Mouse (Mus musculus) embryonic facial prominence, embryonic 12.5 days (tissue): ENCODE data around the gene Tcl1. TPM values are rescaled to one million over a fixed set of nuclear protein-coding genes. Genes with fewer than 3 reads are reported as not detected.
"Not testable (repeated sequence)": the region's sequence is repeated elsewhere in the genome, so short reads cannot be mapped to it uniquely, and the experiment has no call there.

Experiments used
- ATAC-seq: fragments of 200-750 bp; cut with Nextera tagmentation; 2 replicates; pipeline ENCODE4 v1.8.0; 2017; ENCODE audit not compliant: insufficient number of reproducible peaks, insufficient read depth, low FRiP score, low TSS enrichment
- H3K27ac ChIP-seq: fragments of 300-500 bp; sonication (generic); 2 replicates; pipeline ENCODE4 v1.5.1; 2016; ENCODE audit warnings: mild to moderate bottlenecking
- H3K27me3 ChIP-seq: fragments of 300-500 bp; sonication (generic); 2 replicates; pipeline ENCODE4 v1.6.1; 2016; ENCODE audit warnings: mild to moderate bottlenecking, moderate library complexity
- H3K36me3 ChIP-seq: fragments of 300-500 bp; sonication (generic); 2 replicates; pipeline ENCODE4 v1.6.1; 2016; ENCODE audit warnings: mild to moderate bottlenecking
- H3K4me1 ChIP-seq: fragments of 300-500 bp; sonication (generic); 2 replicates; pipeline ENCODE4 v1.6.1; 2016
- H3K4me2 ChIP-seq: fragments of 300-500 bp; sonication (generic); replicated peaks from 2 replicates; pipeline ENCODE4 v1.6.1; 2016; ENCODE audit warnings: mild to moderate bottlenecking, moderate library complexity
- H3K4me3 ChIP-seq: fragments of 300-500 bp; sonication (generic); 2 replicates; pipeline ENCODE4 v1.5.1; 2016; ENCODE audit warnings: mild to moderate bottlenecking
- H3K9ac ChIP-seq: fragments of 300-500 bp; sonication (generic); 2 replicates; pipeline ENCODE4 v1.6.1; 2016; ENCODE audit warnings: mild to moderate bottlenecking, moderate library complexity
- H3K9me3 ChIP-seq: fragments of 300-500 bp; sonication (generic); 2 replicates; pipeline ENCODE4 v1.6.1; 2016; ENCODE audit warnings: mild to moderate bottlenecking, moderate library complexity
- WGBS: fragments of 180-500 bp; shearing (Covaris S2); methylation state at CpG from one replicate; pipeline ENCODE4 v1.1.7; 2016; 5-methylcytosine and 5-hydroxymethylcytosine counted together
- polyA plus RNA-seq: library from polyadenylated mRNA; unstranded; fragments of >200 nt; fragmentation: Nextera tagmentation; extraction: Ambion mirVana; gene quantifications from 2 replicates; pipeline ENCODE4 v1.2.1, GENCODE M21; 2016

Gene Tcl1
- polyA plus RNA-seq, 1 experiment from 2014 or later, result not detected

DNA sequence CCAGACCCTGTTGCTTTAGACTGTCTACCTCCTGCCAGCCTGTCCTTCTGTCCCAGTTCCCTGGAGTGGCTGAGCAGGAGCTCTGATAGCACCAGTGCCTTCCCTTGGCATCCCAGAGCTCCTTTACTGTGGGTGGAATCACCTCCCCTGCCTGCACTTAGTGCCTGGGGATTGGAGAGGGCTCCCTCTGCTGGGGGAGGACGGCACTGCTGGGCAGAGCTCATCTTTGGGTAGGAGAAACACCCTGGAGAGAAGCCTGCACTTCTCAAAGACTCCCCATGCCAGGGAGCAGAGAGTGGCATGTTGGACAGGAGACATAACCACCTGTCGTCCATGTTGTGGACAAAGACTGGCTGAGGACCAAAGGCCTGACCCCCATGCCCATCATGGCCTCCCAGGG, 48.3 kb downstream of the Tcl1 start:
- not testable (repeated sequence) for H3K9me3 ChIP-seq, H3K9ac ChIP-seq, H3K4me2 ChIP-seq, H3K27ac ChIP-seq, H3K27me3 ChIP-seq, H3K36me3 ChIP-seq, H3K4me1 ChIP-seq, ATAC-seq, H3K4me3 ChIP-seq
- WGBS, result 34% methylated on average over 2 of the region's 2 CpGs

DNA sequence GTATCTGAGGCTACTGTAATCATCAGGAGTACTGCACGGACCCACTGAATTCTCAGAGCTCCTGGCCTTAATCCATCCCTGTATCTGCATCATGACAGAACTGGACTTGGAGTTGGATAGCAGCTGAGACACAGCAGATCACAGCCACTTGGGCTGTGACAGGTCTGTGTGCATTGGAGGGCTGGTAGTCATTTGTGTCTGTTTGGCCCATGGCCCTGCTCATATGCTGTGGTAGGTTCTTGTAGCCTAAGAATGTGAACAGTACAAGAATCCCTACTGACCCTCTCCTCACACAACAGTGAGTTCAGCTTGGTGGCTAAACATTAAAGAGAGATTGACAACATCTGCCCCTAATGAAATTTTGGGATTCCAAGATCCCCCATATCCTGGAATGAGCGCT, 49.2 kb downstream of the Tcl1 start:
- no peak for ATAC-seq
- Histone ChIP-seq H3K9me3 (no peaks in the 10 kb centered on the region), H3K4me2 (no peak overlapping the region), H3K36me3 (no peaks in the 10 kb centered on the region), H3K9ac (no peak overlapping the region), H3K4me3 (no peak overlapping the region), H3K27ac (no peak overlapping the region), H3K4me1 (no peaks in the 10 kb centered on the region), H3K27me3 (no peaks in the 10 kb centered on the region)
- 73% methylated on average over 2 of the region's 2 CpGs for WGBS

Other genes starting within 250 kb of the Tcl1 start
- 0.64 and 0.79 TPM in 2 replicates for gene Syne3, start 213.0 kb downstream of the Tcl1 start, polyA plus RNA-seq
- gene Glrx5, start 190.1 kb downstream of the Tcl1 start, polyA plus RNA-seq, result 188 and 196 TPM in 2 replicates
- gene Tcl1b2, start 76.8 kb downstream of the Tcl1 start, polyA plus RNA-seq, result not detected in 2 replicates
- gene Tcl1b1, start 63.1 kb downstream of the Tcl1 start, polyA plus RNA-seq, result not detected in 2 replicates
- not detected in 2 replicates for gene Tcl1b5, start 46.4 kb downstream of the Tcl1 start, polyA plus RNA-seq
- not detected in 2 replicates for gene Tcl1b3, start 31.8 kb downstream of the Tcl1 start, polyA plus RNA-seq
- not detected in 2 replicates for gene Tcl1b4, start 20.8 kb downstream of the Tcl1 start, polyA plus RNA-seq
- 0.54 and 0.76 TPM in 2 replicates for gene Tunar, start 111.1 kb upstream of the Tcl1 start, polyA plus RNA-seq
- 3.6 and 3.9 TPM in 2 replicates for gene D430019H16Rik, start 231.1 kb upstream of the Tcl1 start, polyA plus RNA-seq